Mouse (Mus musculus) stomach, embryonic 16.5 days (tissue): ENCODE data around the gene Rab8a. TPM values are rescaled to one million over a fixed set of nuclear protein-coding genes. Genes with fewer than 3 reads are reported as not detected.

ENCODE experiments used
- ATAC-seq: fragments of 200-750 bp; cut with Nextera tagmentation; 2 replicates; pipeline ENCODE4 v1.8.0; 2017; ENCODE audit warnings: moderate number of reproducible peaks, moderate TSS enrichment; ENCODE audit not compliant: insufficient read depth, low FRiP score
- H3K27ac ChIP-seq: fragments of 300-500 bp; sonication (generic); 2 replicates; pipeline ENCODE4 v1.5.1; 2014; ENCODE audit warnings: low read length
- H3K27me3 ChIP-seq: fragments of 300-500 bp; sonication (generic); 2 replicates; pipeline ENCODE4 v1.6.1; 2014; ENCODE audit warnings: low read length, control low read depth, mixed read lengths; ENCODE audit not compliant: control insufficient read depth, insufficient read depth
- H3K36me3 ChIP-seq: fragments of 300-500 bp; sonication (generic); 2 replicates; pipeline ENCODE4 v1.6.1; 2014; ENCODE audit warnings: low read length; ENCODE audit not compliant: control insufficient read depth, insufficient read depth
- H3K4me1 ChIP-seq: fragments of 300-500 bp; sonication (generic); 2 replicates; pipeline ENCODE4 v1.6.1; 2014; ENCODE audit warnings: low read length, control low read depth, mixed read lengths; ENCODE audit not compliant: control insufficient read depth, insufficient read depth
- H3K4me2 ChIP-seq: fragments of 300-500 bp; sonication (generic); 2 replicates; pipeline ENCODE4 v1.6.1; 2014; ENCODE audit warnings: low read depth, low read length, mixed read lengths
- H3K4me3 ChIP-seq: fragments of 300-500 bp; sonication (generic); replicated peaks from 2 replicates; pipeline ENCODE4 v1.5.1; 2014; ENCODE audit warnings: mild to moderate bottlenecking, low read length
- H3K9ac ChIP-seq: fragments of 300-500 bp; sonication (generic); 2 replicates; pipeline ENCODE4 v1.6.1; 2014; ENCODE audit warnings: low read length
- H3K9me3 ChIP-seq: fragments of 300-500 bp; sonication (generic); replicated peaks from 2 replicates; pipeline ENCODE4 v1.6.1; 2016; ENCODE audit warnings: low read length, control low read depth; ENCODE audit not compliant: control insufficient read depth
- WGBS: fragments of 180-500 bp; shearing (Covaris S2); extraction: QIAGEN DNeasy Blood & Tissue Kit; methylation state at CpG from one replicate; pipeline ENCODE4 v1.1.7; 2014; 5-methylcytosine and 5-hydroxymethylcytosine counted together
- polyA plus RNA-seq: library from polyadenylated mRNA; unstranded; fragments of >200 nt; fragmentation: Nextera tagmentation; extraction: Ambion mirVana; gene quantifications from 2 replicates; pipeline ENCODE4 v1.2.1, GENCODE M21; 2015

Rab8a gene
- polyA plus RNA-seq, 1 experiment from 2014 or later = 127 TPM

DNA sequence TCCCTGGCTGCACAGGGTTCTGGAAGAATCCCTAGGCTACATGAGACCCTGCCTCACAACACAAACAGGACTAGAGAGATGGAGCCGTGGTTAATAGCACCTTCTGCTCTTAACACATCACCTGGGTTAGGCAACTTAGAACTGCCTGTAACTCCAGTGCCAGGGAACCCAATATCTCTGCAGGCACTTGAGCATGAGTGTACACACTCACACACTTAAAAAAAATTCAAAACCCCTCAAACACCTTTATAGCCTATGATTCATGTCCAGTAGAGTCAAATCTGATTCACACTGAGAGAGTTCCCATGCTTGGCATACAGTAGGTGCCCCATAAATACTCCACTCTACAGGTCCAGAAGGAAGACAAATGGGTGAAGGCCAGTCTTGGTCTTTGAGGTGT lies 28.6 kb upstream of the Rab8a start:
- Histone ChIP-seq H3K4me3 (no peak overlapping the region), H3K36me3 (no peaks in the 10 kb centered on the region), H3K27me3 (no peaks in the 10 kb centered on the region), H3K9ac (no peak overlapping the region), H3K27ac (no peak overlapping the region), H3K9me3 (no peaks in the 10 kb centered on the region), H3K4me2 (no peak overlapping the region), H3K4me1 (peaks cover 8% of the 10 kb centered on the region; the same call in 1 of the 2 replicates)
- WGBS = 89% methylated on average over 1 of the region's 1 CpGs
- ATAC-seq = no peak

GRCm38 (mm10) chr8:72132891-72133290 lies 28.1 kb upstream of the Rab8a start:
- no peak overlapping the region for H3K9ac ChIP-seq
- H3K36me3 ChIP-seq = no peaks in the 10 kb centered on the region
- peaks cover 12% of the 10 kb centered on the region; the same call in 1 of the 2 replicates for H3K4me1 ChIP-seq
- H3K4me3 ChIP-seq = no peak overlapping the region
- H3K9me3 ChIP-seq = no peaks in the 10 kb centered on the region
- no peak for ATAC-seq
- H3K27me3 ChIP-seq = no peaks in the 10 kb centered on the region
- no peak overlapping the region; the same call in 1 of the 2 replicates for H3K27ac ChIP-seq
- H3K4me2 ChIP-seq = no peak overlapping the region
- 69% methylated on average over 1 of the region's 1 CpGs for WGBS

DNA sequence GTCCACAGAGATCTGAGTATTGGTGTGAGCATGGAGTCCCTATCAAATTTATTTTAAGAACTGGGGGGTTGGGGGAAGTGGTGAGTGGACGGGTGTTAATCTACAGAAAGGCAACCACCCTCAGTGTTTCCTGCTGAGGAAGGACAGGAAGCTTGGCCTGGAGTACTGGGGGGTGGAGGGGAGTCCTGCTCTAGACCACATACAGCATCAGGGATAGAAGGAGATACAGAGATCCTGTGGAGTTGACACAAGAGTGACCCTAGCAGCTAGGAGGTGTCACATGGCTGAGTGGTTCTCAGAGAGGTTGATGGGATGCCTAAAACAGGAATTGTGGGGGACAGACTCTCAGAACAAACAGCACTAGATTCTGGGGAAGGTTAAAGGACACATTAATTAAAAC lies 27.5 kb upstream of the Rab8a start:
- 56% methylated on average over 1 of the region's 1 CpGs for WGBS
- no peak overlapping the region for H3K4me3 ChIP-seq
- H3K36me3 ChIP-seq = no peaks in the 10 kb centered on the region
- peaks cover 14% of the 10 kb centered on the region; the same call in 1 of the 2 replicates for H3K4me1 ChIP-seq
- no peak overlapping the region for H3K27ac ChIP-seq
- ATAC-seq = no peak
- H3K27me3 ChIP-seq = no peaks in the 10 kb centered on the region
- H3K9me3 ChIP-seq = no peaks in the 10 kb centered on the region
- no peak overlapping the region for H3K4me2 ChIP-seq
- no peak overlapping the region for H3K9ac ChIP-seq

GRCm38 (mm10) chr8:72134756-72135445 lies 26.1 kb upstream of the Rab8a start, which contains the start of gene Tpm4:
TSS of gene Tpm4 (plus strand) at chr8:72134975.
- no peaks in the 10 kb centered on the region for H3K27me3 ChIP-seq
- peak; percentile 88 for ATAC-seq
- H3K9ac ChIP-seq = peak within 1 kb of the TSS; percentile 99
- no peaks in the 10 kb centered on the region for H3K9me3 ChIP-seq
- 1% methylated on average over 49 of the region's 49 CpGs for WGBS
- peaks cover 14% of the 10 kb centered on the region; the same call in 1 of the 2 replicates for H3K4me1 ChIP-seq
- H3K36me3 ChIP-seq = peaks cover 7% of the 10 kb centered on the region
- H3K4me2 ChIP-seq = peak within 1 kb of the TSS; percentile 77
- H3K27ac ChIP-seq = peak within 1 kb of the TSS; percentile 100
- peak within 1 kb of the TSS; percentile 90 for H3K4me3 ChIP-seq

DNA sequence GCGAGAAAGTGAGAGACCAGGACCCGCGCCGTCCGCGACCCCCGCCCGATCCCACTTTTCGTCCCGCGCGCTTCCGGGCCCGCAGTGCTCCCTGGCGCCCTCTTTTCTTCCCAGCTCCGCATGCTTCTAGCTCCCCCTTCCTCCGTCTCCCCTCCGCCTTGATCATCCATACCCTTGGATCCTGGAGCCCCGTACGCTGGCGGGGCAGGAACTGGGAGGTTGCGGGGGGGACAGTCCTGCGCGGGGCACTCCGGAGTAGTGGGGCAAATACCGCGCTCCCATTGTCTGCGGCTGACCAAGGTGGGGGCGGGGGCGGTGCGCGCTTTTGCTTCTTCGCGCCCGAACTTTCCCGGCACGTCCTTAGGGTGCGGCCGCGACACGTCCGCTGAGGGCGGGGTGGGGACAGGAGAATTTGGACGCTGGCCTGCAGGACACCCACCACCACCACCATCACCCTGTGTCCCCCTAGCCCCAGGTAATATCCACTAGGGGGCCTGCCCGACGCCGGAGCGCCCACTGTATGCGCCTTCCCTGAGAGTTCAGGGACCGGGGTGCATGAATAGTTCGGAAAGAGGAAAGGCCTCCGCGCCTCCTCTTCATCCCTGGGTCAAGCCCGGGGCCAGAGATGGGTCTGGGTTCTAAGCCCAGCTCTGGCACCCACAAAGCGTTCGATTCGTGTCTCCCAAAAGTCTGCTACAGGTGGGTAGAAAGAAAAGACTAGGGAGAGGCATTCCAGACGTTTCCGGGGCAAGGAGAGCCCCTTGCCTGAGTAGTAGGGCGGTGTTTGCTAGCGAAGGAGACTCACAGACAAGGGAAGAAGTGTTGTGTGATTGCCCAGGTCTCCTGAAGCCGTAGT lies 25.3 kb upstream of the Rab8a start:
- under 1% methylated on average over 62 of the region's 62 CpGs for WGBS
- H3K27ac ChIP-seq = peak overlapping the region; percentile 100
- H3K9me3 ChIP-seq = no peaks in the 10 kb centered on the region
- peak overlapping the region; percentile 77 for H3K4me2 ChIP-seq
- peaks cover 9% of the 10 kb centered on the region for H3K36me3 ChIP-seq
- peak overlapping the region; percentile 90 for H3K4me3 ChIP-seq
- peaks cover 14% of the 10 kb centered on the region; the same call in 1 of the 2 replicates for H3K4me1 ChIP-seq
- peak; percentile 62 for ATAC-seq
- peak overlapping the region; percentile 99 for H3K9ac ChIP-seq
- H3K27me3 ChIP-seq = no peaks in the 10 kb centered on the region

- Histone ChIP-seq H3K4me2 (peak overlapping the region; percentile 77), H3K4me3 (peak overlapping the region; percentile 90), H3K36me3 (peaks cover 17% of the 10 kb centered on the region), H3K9me3 (no peaks in the 10 kb centered on the region), H3K27ac (peak overlapping the region; percentile 100), H3K27me3 (no peaks in the 10 kb centered on the region), H3K9ac (peak overlapping the region; percentile 99), H3K4me1 (peaks cover 14% of the 10 kb centered on the region; the same call in 1 of the 2 replicates)
- peak; percentile 70 for ATAC-seq
- under 1% methylated on average over 18 of the region's 18 CpGs for WGBS
Observed at GRCm38 (mm10) chr8:72136302-72136978, 24.6 kb upstream of the Rab8a start.

- peaks cover 14% of the 10 kb centered on the region; the same call in 1 of the 2 replicates for H3K4me1 ChIP-seq
- peak overlapping the region; percentile 23 for H3K9ac ChIP-seq
- ATAC-seq = no peak
- H3K4me2 ChIP-seq = peak overlapping the region; percentile 77
- H3K27me3 ChIP-seq = no peaks in the 10 kb centered on the region
- H3K4me3 ChIP-seq = peak overlapping the region; percentile 90
- 72% methylated on average over 2 of the region's 2 CpGs for WGBS
- H3K36me3 ChIP-seq = peaks cover 20% of the 10 kb centered on the region
- H3K27ac ChIP-seq = peak overlapping the region; percentile 35
- no peaks in the 10 kb centered on the region for H3K9me3 ChIP-seq
Observed at GRCm38 (mm10) chr8:72137431-72137830, 23.6 kb upstream of the Rab8a start.

DNA sequence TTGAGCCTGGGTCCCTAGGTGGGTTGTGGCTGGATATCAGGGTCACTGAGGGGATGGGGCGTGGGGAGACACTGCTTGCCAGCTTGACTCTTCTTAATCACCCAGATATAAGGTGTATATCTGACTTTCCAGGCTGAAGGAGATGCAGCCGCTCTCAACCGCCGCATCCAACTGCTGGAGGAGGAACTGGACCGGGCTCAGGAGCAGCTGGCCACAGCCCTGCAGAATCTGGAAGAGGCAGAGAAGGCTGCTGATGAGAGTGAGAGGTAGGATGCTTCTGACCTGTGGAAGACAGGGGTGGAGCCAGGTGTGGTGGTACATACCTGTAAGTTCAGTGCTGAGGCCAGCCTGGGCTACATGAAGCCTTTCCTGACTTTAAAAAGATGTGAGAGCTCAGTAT lies 22.5 kb upstream of the Rab8a start:
- H3K36me3 ChIP-seq = peaks cover 20% of the 10 kb centered on the region
- H3K4me2 ChIP-seq = no peak overlapping the region
- peaks cover 10% of the 10 kb centered on the region; the same call in 1 of the 2 replicates for H3K4me1 ChIP-seq
- ATAC-seq = no peak
- H3K27ac ChIP-seq = no peak overlapping the region
- WGBS = 93% methylated on average over 5 of the region's 5 CpGs
- H3K9ac ChIP-seq = no peak overlapping the region
- no peaks in the 10 kb centered on the region for H3K9me3 ChIP-seq
- H3K4me3 ChIP-seq = no peak overlapping the region
- no peaks in the 10 kb centered on the region for H3K27me3 ChIP-seq
